Mouse (Mus musculus) liver, adult 2 months (tissue): ENCODE measurements around the gene Icam1. TPM values are rescaled to one million over a fixed set of nuclear protein-coding genes. Genes with fewer than 3 reads are reported as not detected.

Source experiments
- DNase-seq: peaks from one replicate; pipeline ENCODE4 v3.0.0-alpha.2; 2011; ENCODE audit warnings: low read depth, low spot score; ENCODE audit errors: extremely low read depth
- H3K27ac ChIP-seq: fragments of 200-500 bp; replicated peaks from 2 replicates; pipeline ENCODE4 v1.5.1; 2012; ENCODE audit warnings: low read depth, mild to moderate bottlenecking, control low read depth, inconsistent platforms, low read length; ENCODE audit not compliant: insufficient read depth
- H3K27me3 ChIP-seq: fragments of 200-500 bp; 2 replicates; pipeline ENCODE4 v1.6.1; 2012; ENCODE audit warnings: mild to moderate bottlenecking, moderate library complexity, low read length, inconsistent platforms; ENCODE audit not compliant: control insufficient read depth, insufficient read depth
- H3K36me3 ChIP-seq: fragments of 200-500 bp; 2 replicates; pipeline ENCODE4 v1.6.1; 2012; ENCODE audit warnings: low read length, inconsistent platforms; ENCODE audit not compliant: control insufficient read depth, insufficient read depth
- H3K4me1 ChIP-seq: fragments of 200-500 bp; 2 replicates; pipeline ENCODE4 v1.6.1; 2011; ENCODE audit warnings: low read length; ENCODE audit not compliant: control insufficient read depth, insufficient read depth
- H3K4me3 ChIP-seq: fragments of 200-500 bp; 2 replicates; pipeline ENCODE4 v1.5.1; 2011; ENCODE audit warnings: low read depth, mild to moderate bottlenecking, control low read depth, low read length, moderate library complexity; ENCODE audit not compliant: insufficient read depth
- H3K79me2 ChIP-seq: fragments of 200-500 bp; 2 replicates; pipeline ENCODE4 v1.6.1; 2012; ENCODE audit warnings: inconsistent platforms, mild to moderate bottlenecking, low read length, moderate library complexity; ENCODE audit not compliant: control insufficient read depth, insufficient read depth
- H3K9ac ChIP-seq: fragments of 200-500 bp; 2 replicates; pipeline ENCODE4 v1.6.1; 2012; ENCODE audit warnings: low read depth, mild to moderate bottlenecking, control low read depth, inconsistent platforms, low read length
- CTCF ChIP-seq: fragments of 200-500 bp; IDR thresholded peaks from 2 replicates; pipeline ENCODE4 v1.5.1; 2011; ENCODE audit warnings: low read depth, low read length, control low read depth
- POLR2A ChIP-seq: fragments of 200-500 bp; IDR thresholded peaks from 2 replicates; pipeline ENCODE4 v1.6.1; 2011; ENCODE audit warnings: low read length, control low read depth; ENCODE audit not compliant: insufficient read depth; ENCODE audit errors: extremely low read depth
- WGBS: fragments of 180-500 bp; shearing (Covaris S2); methylation state at CpG from one replicate; pipeline ENCODE4 v1.1.7; 2018; 5-methylcytosine and 5-hydroxymethylcytosine counted together
- polyA plus RNA-seq: library from polyadenylated mRNA; depleted of rRNA; stranded (reverse); fragments of >200 nt; gene quantifications from 2 replicates; pipeline ENCODE4 v1.2.3, GENCODE M21; 2012; rRNA removed
- total RNA-seq: library from RNA; depleted of rRNA; stranded (reverse); fragments of >200 nt; gene quantifications from 2 replicates; pipeline ENCODE4 v1.2.3, GENCODE M21; 2014; rRNA removed

The Icam1 gene
- total RNA-seq (8.6 and 9.6 TPM in 2 replicates), polyA plus RNA-seq (5.8 and 11.6 TPM in 2 replicates)

DNA sequence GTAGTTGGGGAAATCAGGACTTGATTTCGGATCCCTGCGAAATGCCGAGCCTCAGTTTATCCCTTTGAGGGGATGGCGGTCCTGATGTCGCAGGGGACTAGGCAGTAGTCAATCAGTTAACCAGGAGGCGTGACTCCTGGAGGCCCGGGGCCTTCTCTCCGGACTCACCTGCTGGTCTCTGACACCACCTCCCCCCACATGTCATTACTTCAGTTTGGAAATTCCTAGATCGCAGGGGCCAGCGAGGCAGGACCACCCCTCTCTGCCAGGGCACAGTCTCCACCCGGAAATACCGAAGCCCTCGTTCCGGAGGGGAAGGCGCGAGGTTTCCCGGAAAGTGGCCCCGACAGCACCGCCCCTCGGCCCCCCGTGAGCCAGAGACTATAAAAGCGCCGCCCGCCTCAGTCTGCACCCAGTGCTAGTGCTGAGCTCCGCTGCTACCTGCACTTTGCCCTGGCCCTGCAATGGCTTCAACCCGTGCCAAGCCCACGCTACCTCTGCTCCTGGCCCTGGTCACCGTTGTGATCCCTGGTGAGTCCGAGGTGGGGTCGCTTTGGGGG is at the start of gene Icam1:
Gene Icam1, plus strand, starts transcription at position 415 of the 560 bp plus-strand sequence.
- peaks cover 4% of the 10 kb centered on the region; the same call in 1 of the 2 replicates for H3K79me2 ChIP-seq
- H3K36me3 ChIP-seq, result peaks cover 5% of the 10 kb centered on the region; the same call in 1 of the 2 replicates
- TF ChIP-seq POLR2A (peak; percentile 95), CTCF (no peak)
- peaks cover 6% of the 10 kb centered on the region; the same call in 1 of the 2 replicates for H3K4me1 ChIP-seq
- peak within 1 kb of the TSS; percentile 66 for H3K9ac ChIP-seq
- peak within 1 kb of the TSS; percentile 76 for H3K4me3 ChIP-seq
- WGBS, result 1% methylated on average over 30 of the region's 30 CpGs
- DNase-seq, result peak; percentile 69
- H3K27me3 ChIP-seq, result no peaks in the 10 kb centered on the region
- peak within 1 kb of the TSS; percentile 80 for H3K27ac ChIP-seq

GRCm38 (mm10) chr9:20966008-20966407 is 49.8 kb upstream of the Icam1 start:
- TF ChIP-seq CTCF (no peak), POLR2A (no peak)
- Histone ChIP-seq H3K4me3 (no peak overlapping the region), H3K9ac (no peak overlapping the region), H3K4me1 (no peaks in the 10 kb centered on the region), H3K27ac (no peak overlapping the region), H3K36me3 (no peaks in the 10 kb centered on the region), H3K79me2 (no peaks in the 10 kb centered on the region), H3K27me3 (no peaks in the 10 kb centered on the region)
- WGBS, result 91% methylated on average over 3 of the region's 3 CpGs
- DNase-seq, result no peak

DNA sequence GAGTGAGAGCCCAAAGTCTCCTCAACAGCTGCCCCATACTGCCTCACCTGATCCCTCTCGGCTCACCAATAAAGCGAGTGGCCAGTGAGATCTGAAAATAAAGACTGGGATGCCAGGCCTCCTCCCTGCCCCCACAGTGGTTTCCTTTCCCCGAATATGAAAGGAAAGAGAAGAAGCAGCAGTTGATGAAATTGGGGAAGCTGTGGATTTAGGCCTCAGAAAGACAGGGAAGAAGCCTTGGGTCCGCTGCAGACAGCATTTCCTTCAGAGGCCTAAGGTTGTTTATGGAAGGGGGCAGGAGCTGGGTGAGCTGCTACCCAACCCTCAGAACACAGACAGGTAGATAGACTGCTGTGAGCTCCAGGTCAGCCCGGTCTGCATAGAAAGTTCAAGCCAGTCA is 49.0 kb upstream of the Icam1 start:
- Histone ChIP-seq H3K4me1 (no peaks in the 10 kb centered on the region), H3K4me3 (no peak overlapping the region), H3K27ac (no peak overlapping the region), H3K79me2 (no peaks in the 10 kb centered on the region), H3K36me3 (no peaks in the 10 kb centered on the region), H3K9ac (no peak overlapping the region), H3K27me3 (no peaks in the 10 kb centered on the region)
- WGBS, result 78% methylated on average over 5 of the region's 5 CpGs
- no peak for DNase-seq
- no peak for TF ChIP-seq POLR2A

- no peaks in the 10 kb centered on the region for H3K27me3 ChIP-seq
- H3K4me3 ChIP-seq, result no peak overlapping the region
- H3K27ac ChIP-seq, result no peak overlapping the region
- no peaks in the 10 kb centered on the region; the same call in 1 of the 2 replicates for H3K4me1 ChIP-seq
- TF ChIP-seq POLR2A (no peak), CTCF (no peak)
- no peak for DNase-seq
- H3K36me3 ChIP-seq, result no peaks in the 10 kb centered on the region
- 84% methylated on average over 7 of the region's 7 CpGs for WGBS
- H3K9ac ChIP-seq, result no peak overlapping the region
- H3K79me2 ChIP-seq, result peaks cover 4% of the 10 kb centered on the region; the same call in 1 of the 2 replicates
Observed at GRCm38 (mm10) chr9:20971751-20972140, 44.0 kb upstream of the Icam1 start.

DNA sequence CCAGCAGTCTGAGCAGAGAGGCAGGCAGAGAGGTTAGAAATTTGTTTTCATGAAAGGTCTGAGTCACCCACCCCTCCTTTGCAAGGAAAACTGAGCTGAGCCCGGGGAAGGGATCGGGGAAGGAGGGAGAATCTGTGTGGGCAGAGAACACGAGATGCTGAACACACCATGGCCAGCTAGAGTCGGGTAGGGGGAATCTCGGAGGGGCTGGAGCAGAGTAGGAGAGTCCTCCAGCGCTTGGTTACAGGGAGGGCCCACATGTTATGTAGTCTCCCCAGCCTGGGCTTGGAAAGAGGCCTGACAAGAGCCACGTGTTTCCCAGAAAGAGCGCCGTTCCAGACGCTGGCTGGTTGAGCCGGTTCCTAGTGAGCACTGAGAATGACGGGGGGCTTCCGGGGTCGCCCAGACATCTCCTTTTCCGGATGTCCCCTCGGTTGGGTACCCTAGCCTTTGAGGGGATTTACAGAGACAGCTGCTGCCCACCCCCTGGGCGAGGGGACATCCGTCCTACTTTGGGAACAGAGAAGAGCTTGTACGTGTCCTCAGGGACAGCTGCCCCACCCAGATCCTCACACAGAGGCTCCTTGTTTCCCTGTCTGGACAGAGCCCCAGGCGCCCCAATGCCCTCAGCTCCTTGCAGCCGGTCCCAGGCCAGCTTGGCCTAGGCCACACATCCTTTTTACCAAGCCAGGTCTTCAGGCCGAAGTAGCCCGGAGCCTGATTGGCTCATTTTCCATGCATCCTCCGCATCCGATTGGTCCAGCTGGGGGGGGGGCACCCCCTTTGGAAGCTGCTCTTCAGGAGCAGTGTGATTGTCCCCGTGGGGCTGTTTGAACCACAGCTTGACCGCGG is 43.4 kb upstream of the Icam1 start:
- Histone ChIP-seq H3K79me2 (peaks cover 4% of the 10 kb centered on the region; the same call in 1 of the 2 replicates), H3K9ac (no peak overlapping the region), H3K4me1 (peaks cover 2% of the 10 kb centered on the region), H3K27ac (peak overlapping the region; percentile 7; the same call in 1 of the 2 replicates), H3K4me3 (no peak overlapping the region), H3K36me3 (no peaks in the 10 kb centered on the region), H3K27me3 (no peaks in the 10 kb centered on the region)
- DNase-seq, result no peak
- TF ChIP-seq POLR2A, result no peak
- no peak for TF ChIP-seq CTCF
- WGBS, result 79% methylated on average over 28 of the region's 28 CpGs
